Mouse (Mus musculus) adrenal gland, postnatal 10 days (tissue): ENCODE data around the gene Sprtn. TPM values are rescaled to one million over a fixed set of nuclear protein-coding genes. Genes with fewer than 3 reads are reported as not detected.

Source experiments
- DNase-seq: peaks from one replicate; pipeline ENCODE4 v3.0.0; 2021; ENCODE audit warnings: mixed read lengths
- total RNA-seq, 2 experiments: library from RNA; stranded (reverse); gene quantifications; 2 replicates each; pipeline ENCODE4 v1.2.3; 2021

Sprtn gene
- total RNA-seq, 2 experiments from 2014 or later = 20.2 to 21.3 TPM

- DNase-seq = no peak
These were observed 46.7 kb downstream of the Sprtn start for GRCm38 (mm10) chr8:124944406-124944805.

GRCm38 (mm10) chr8:124947865-124948732 lies 50.4 kb downstream of the Sprtn start:
- DNase-seq = peak; percentile 59

- DNase-seq = peak; percentile 37
These were observed 51.0 kb downstream of the Sprtn start for GRCm38 (mm10) chr8:124948733-124949111.

GRCm38 (mm10) chr8:124949209-124950068 lies 51.8 kb downstream of the Sprtn start, which contains the start of gene Egln1:
Gene Egln1 (minus strand): TSS chr8:124949324.
- DNase-seq = peak; percentile 90

- DNase-seq = no peak
These were observed 52.4 kb downstream of the Sprtn start for GRCm38 (mm10) chr8:124950069-124950456.

- no peak for DNase-seq
These were observed 53.2 kb downstream of the Sprtn start for GRCm38 (mm10) chr8:124950865-124951264.

GRCm38 (mm10) chr8:124953188-124953587 lies 55.5 kb downstream of the Sprtn start:
- DNase-seq = no peak

- DNase-seq = no peak
These were observed 56.9 kb downstream of the Sprtn start for GRCm38 (mm10) chr8:124954572-124955082.

Other genes starting within 250 kb of the Sprtn start
- gene 2310022B05Rik, start 234.5 kb upstream of the Sprtn start, total RNA-seq = 10 to 100 TPM; 42.5 to 43.2 TPM
- gene Ttc13, start 175.9 kb upstream of the Sprtn start, total RNA-seq = 10 to 100 TPM; 41.8 to 47.1 TPM
- 10 to 100 TPM in 1 of 2 experiments, 1 to 10 TPM in 1; 8.4 to 13.4 TPM for gene Arv1, start 175.7 kb upstream of the Sprtn start, total RNA-seq
- 1 to 10 TPM; 3.7 to 3.9 TPM for gene Fam89a, start 146.1 kb upstream of the Sprtn start, total RNA-seq
- gene Trim67, start 104.8 kb upstream of the Sprtn start, total RNA-seq = 1 to 10 TPM; 2.9 to 6.5 TPM
- 100 to 1,000 TPM; 126 to 173 TPM for gene Gnpat, start 34.9 kb upstream of the Sprtn start, total RNA-seq
- 10 to 100 TPM; 23.6 to 27.4 TPM for gene 2810004N23Rik, start 34.8 kb upstream of the Sprtn start, total RNA-seq
- 10 to 100 TPM; 21.0 to 21.1 TPM for gene Exoc8, start 181 bp upstream of the Sprtn start, total RNA-seq
- gene Egln1, start 51.4 kb downstream of the Sprtn start, total RNA-seq = 10 to 100 TPM; 66.9 to 73.0 TPM
- gene Tsnax, start 115.1 kb downstream of the Sprtn start, total RNA-seq = 10 to 100 TPM; 71.1 to 80.4 TPM
- gene Disc1, start 156.3 kb downstream of the Sprtn start, total RNA-seq = 1 to 10 TPM; 3.6 TPM